Mouse (Mus musculus) macrophage (primary cell): Measurements from ENCODE around the gene Tssc4. TPM values are rescaled to one million over a fixed set of nuclear protein-coding genes. Genes with fewer than 3 reads are reported as not detected.

ENCODE experiments used
- polyA plus RNA-seq: library from polyadenylated mRNA; stranded (reverse); fragments of 250-400 nt; gene quantifications from 3 replicates; pipeline ENCODE4 v1.2.4, GENCODE M21; 2018; ENCODE audit warnings: inconsistent platforms

Tssc4 gene
- polyA plus RNA-seq, 1 experiment from 2014 or later = 11.1 TPM

Other genes with a start within 250 kb of the Tssc4 start
- gene Th, start 138.1 kb upstream of the Tssc4 start, polyA plus RNA-seq = not detected in 3 replicates
- 0.18 to 1.9 TPM (median 0.23 TPM) in 3 replicates for gene Ascl2, start 100.0 kb upstream of the Tssc4 start, polyA plus RNA-seq
- 12.2 to 22.1 TPM (median 14.6 TPM) in 3 replicates for gene Tspan32, start 64.2 kb upstream of the Tssc4 start, polyA plus RNA-seq
- gene Cd81, start 16.5 kb upstream of the Tssc4 start, polyA plus RNA-seq = 105 to 150 TPM (median 143 TPM) in 3 replicates
- not detected in 3 replicates for gene Trpm5, start 25.4 kb downstream of the Tssc4 start, polyA plus RNA-seq
- 0.07 to 0.32 TPM in 2 of 3 replicates, not detected in the other for gene Kcnq1, start 37.1 kb downstream of the Tssc4 start, polyA plus RNA-seq